31 mouse cellular contexts compared by ENCODE assay signal in the genomic region with DNA sequence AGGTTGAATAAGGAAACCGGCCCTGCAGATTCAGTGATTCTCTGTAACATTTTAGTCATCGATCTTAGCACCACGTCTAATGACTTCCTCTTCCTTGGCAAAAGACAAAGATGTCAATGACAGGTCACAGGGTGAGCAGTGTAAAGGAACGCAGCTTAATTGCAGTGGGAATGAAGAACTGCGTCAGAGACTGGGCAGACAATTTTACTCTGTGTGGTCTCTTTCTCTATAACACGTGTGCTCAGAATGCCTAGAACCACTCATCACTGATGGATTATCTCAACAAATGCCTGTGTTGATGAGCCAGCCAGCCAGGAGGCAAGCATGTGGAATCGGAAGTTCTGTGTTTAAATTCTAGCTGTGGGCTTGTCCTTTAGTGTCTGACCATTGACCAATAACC. TPM values are rescaled to one million over a fixed set of nuclear protein-coding genes. Genes with fewer than 3 reads are reported as not detected.
DNase-seq lines count a peak whose midpoint lies in the region; ATAC-seq lines count a peak whose summit lies in the region.
"Had no signal": no experiment of that assay in that cellular context is flagged by ENCODE, and none has a peak within 500 bp of the region (broad histone marks: within the 10 kb centered on the region; RNA-seq: fewer than 3 reads in every experiment).

No protein-coding gene starts in this region.

- DNase-seq in lung, postnatal 4 days: no peak
- peak; percentile 23 for DNase-seq in CD4-positive, CD25-positive, alpha-beta regulatory T cell, adult 2 months (ENCODE audit: low read depth, low spot score)
- no peak for DNase-seq in layer of hippocampus, adult 9-11 months
- DNase-seq in left cerebral cortex, postnatal 36 days (ENCODE audit: low spot score in 2 of 2): no peak
- DNase-seq: adrenal gland, adult 2 months; adrenal gland, postnatal 14 days; cerebellum, adult 11 months; cerebellum, adult 2 months; cerebellum, adult 9-11 months; cerebellum, postnatal 25 days; gastrocnemius, postnatal 25 days; heart, adult 18-20 months had no signal

- 28% methylated on average over 7 of the region's 7 CpGs for WGBS in lung, embryonic 15.5 days

- no peaks in the 10 kb centered on the region for H3K36me3 ChIP-seq in lung, embryonic 15.5 days
- H3K36me3 ChIP-seq: embryonic facial prominence, embryonic 12.5 days; embryonic facial prominence, embryonic 15.5 days; forebrain, embryonic 15.5 days; G1E; hindbrain, embryonic 12.5 days; hindbrain, embryonic 15.5 days had no signal

- intact Hi-C loops in left cerebral cortex, postnatal 36 days (cut with DNase I): loop anchor here (10.0 kb wide), 1 partner anchor 63 kb away; no protein-coding TSS in a partner anchor

- ATAC-seq in lung, embryonic 15.5 days (ENCODE audit: borderline replicate concordance, extremely low read depth, low FRiP score, low TSS enrichment): peak; percentile 31; the same call in 1 of the 2 replicates
- peak; percentile 40 for ATAC-seq in CD4-positive, CD25-positive, alpha-beta regulatory T cell, adult 4 months
- ATAC-seq: forebrain, embryonic 15.5 days had no signal

- H3K4me1 ChIP-seq in lung, embryonic 15.5 days: peaks cover 4% of the 10 kb centered on the region; the same call in 1 of the 2 replicates
- H3K4me1 ChIP-seq: embryonic facial prominence, embryonic 12.5 days; embryonic facial prominence, embryonic 15.5 days; forebrain, embryonic 15.5 days; hindbrain, embryonic 12.5 days; hindbrain, embryonic 15.5 days had no signal

- no peaks in the 10 kb centered on the region for H3K9me3 ChIP-seq in lung, embryonic 15.5 days
- H3K9me3 ChIP-seq: embryonic facial prominence, embryonic 12.5 days; embryonic facial prominence, embryonic 15.5 days; forebrain, embryonic 15.5 days; G1E; hindbrain, embryonic 12.5 days; hindbrain, embryonic 15.5 days had no signal

- H3K9ac ChIP-seq in lung, embryonic 15.5 days: no peak overlapping the region
- H3K9ac ChIP-seq: embryonic facial prominence, embryonic 12.5 days; embryonic facial prominence, embryonic 15.5 days; forebrain, embryonic 15.5 days; hindbrain, embryonic 12.5 days; hindbrain, embryonic 15.5 days had no signal

- no peaks in the 10 kb centered on the region for H3K27me3 ChIP-seq in lung, embryonic 15.5 days
- H3K27me3 ChIP-seq: CH12.LX; embryonic facial prominence, embryonic 12.5 days; embryonic facial prominence, embryonic 15.5 days; forebrain, embryonic 15.5 days; hindbrain, embryonic 12.5 days; hindbrain, embryonic 15.5 days had no signal

- H3K4me2 ChIP-seq in lung, embryonic 15.5 days: no peak overlapping the region
- H3K4me2 ChIP-seq: embryonic facial prominence, embryonic 12.5 days; embryonic facial prominence, embryonic 15.5 days; forebrain, embryonic 15.5 days; heart, embryonic 11.5 days; hindbrain, embryonic 12.5 days; hindbrain, embryonic 15.5 days had no signal

- H3K4me3 ChIP-seq in lung, embryonic 15.5 days: no peak overlapping the region
- H3K4me3 ChIP-seq: embryonic facial prominence, embryonic 12.5 days; embryonic facial prominence, embryonic 15.5 days; forebrain, embryonic 15.5 days; hindbrain, embryonic 12.5 days; hindbrain, embryonic 15.5 days had no signal

- H3K27ac ChIP-seq in lung, embryonic 15.5 days: no peak overlapping the region
- H3K27ac ChIP-seq: embryonic facial prominence, embryonic 12.5 days; embryonic facial prominence, embryonic 15.5 days; forebrain, embryonic 15.5 days; hindbrain, embryonic 12.5 days; hindbrain, embryonic 15.5 days had no signal

RNA-seq across cellular contexts. Expression of gene Izumo1r, which starts 28.2 kb away (rescaled TPM):
- polyA plus RNA-seq in lung, embryonic 15.5 days (2015; fragmentation: Nextera tagmentation; extraction: Ambion mirVana): 0.66 TPM in 1 of 2 replicates, not detected in the other
- polyA plus RNA-seq in CD4-positive, CD25-positive, alpha-beta regulatory T cell, adult 4 months (2017; shearing (Covaris generic)): 1,000 to 10,000 TPM; 1,336 to 1,816 TPM
- not detected for total RNA-seq in left cerebral cortex, postnatal 36 days (2021)
- total RNA-seq: adrenal gland, adult 2 months; adrenal gland, postnatal 14 days; adrenal gland, postnatal 4 days; CH12.LX; common myeloid progenitor, adult 5-6 weeks; gastrocnemius, adult 8-10 months; gastrocnemius, postnatal 25 days; heart, postnatal 25 days; hematopoietic stem cell, adult 5-6 weeks had no signal
- polyA plus RNA-seq: C2C12; cerebellum, adult 2 months; forebrain, embryonic 11.5 days; forebrain, embryonic 15.5 days; G1E; heart, embryonic 11.5 days; heart, embryonic 14.5 days; heart, postnatal 0 days; hindbrain, embryonic 12.5 days; hindbrain, embryonic 15.5 days had no signal

Comparison
In these comparisons a context has a peak if more than half of its experiments do, and no peak if none do; other contexts are left out.
1. RNA of gene Izumo1r, which starts 28.2 kb away (polyA plus RNA-seq): 1,336 to 1,816 TPM in CD4-positive, CD25-positive, alpha-beta regulatory T cell, adult 4 months; 0.66 TPM in lung, embryonic 15.5 days; every median in the first group is over 100 times any median in the second.